Mouse (Mus musculus) MEL (cell line): ENCODE data around the gene Elobl. TPM values are rescaled to one million over a fixed set of nuclear protein-coding genes. Genes with fewer than 3 reads are reported as not detected.

ENCODE experiments used
- DNase-seq: peaks from one replicate; pipeline ENCODE4 v3.0.0; 2011; ENCODE audit warnings: low read depth, low spot score
- H3K27ac ChIP-seq: 2 replicates; pipeline ENCODE4 v1.5.1; 2012; ENCODE audit warnings: low read depth, mild to moderate bottlenecking, control low read depth, low read length, moderate library complexity; ENCODE audit not compliant: control insufficient read depth
- H3K27me3 ChIP-seq, 2 experiments: fragments of 150-350 bp in 1 of 2; sonication (generic) in 1 of 2; 2 replicates each; pipeline ENCODE4 v1.6.1; 2012; ENCODE audit warnings: low read length in 2 of 2, mild to moderate bottlenecking in 2 of 2, improper control_type of control experiment in 1 of 2, moderate library complexity in 1 of 2; ENCODE audit not compliant: insufficient read depth in 2 of 2, control insufficient read depth in 1 of 2
- H3K36me3 ChIP-seq, 2 experiments: 2 replicates each; pipeline ENCODE4 v1.6.1; 2012 to 2014; ENCODE audit warnings: low read length in 2 of 2, improper control_type of control experiment in 1 of 2, inconsistent platforms in 1 of 2, mild to moderate bottlenecking in 1 of 2; ENCODE audit not compliant: insufficient read depth in 2 of 2, control insufficient read depth in 1 of 2
- H3K4me1 ChIP-seq, 2 experiments: fragments of 150-350 bp in 1 of 2; sonication (generic) in 1 of 2; 2 replicates each; pipeline ENCODE4 v1.6.1; 2012; ENCODE audit warnings: low read length in 2 of 2, improper control_type of control experiment in 1 of 2, mild to moderate bottlenecking in 1 of 2; ENCODE audit not compliant: insufficient read depth in 2 of 2, control insufficient read depth in 1 of 2
- H3K4me3 ChIP-seq, 2 experiments: fragments of 150-350 bp in 1 of 2; sonication (generic) in 1 of 2; 2 replicates each; pipeline ENCODE4 v1.5.1; 2012; ENCODE audit warnings: low read depth in 2 of 2, low read length in 2 of 2, mild to moderate bottlenecking in 2 of 2, moderate library complexity in 2 of 2, control low read depth in 1 of 2, improper control_type of control experiment in 1 of 2; ENCODE audit not compliant: control insufficient read depth in 1 of 2, insufficient read depth in 1 of 2
- H3K79me2 ChIP-seq: 2 replicates; pipeline ENCODE4 v1.6.1; 2012; ENCODE audit warnings: mild to moderate bottlenecking, low read length, moderate library complexity; ENCODE audit not compliant: control insufficient read depth, poor library complexity, insufficient read depth
- H3K9ac ChIP-seq: 2 replicates; pipeline ENCODE4 v1.6.1; 2012; ENCODE audit warnings: low read depth, mild to moderate bottlenecking, control low read depth, low read length, moderate library complexity; ENCODE audit not compliant: control insufficient read depth, poor library complexity, severe bottlenecking
- H3K9me3 ChIP-seq: fragments of 150-350 bp; sonication (generic); replicated peaks from 2 replicates; pipeline ENCODE4 v1.6.1; 2012; ENCODE audit warnings: mild to moderate bottlenecking, low read length, improper control_type of control experiment, moderate library complexity; ENCODE audit not compliant: insufficient read depth
- BHLHE40 ChIP-seq: IDR thresholded peaks from 2 replicates; pipeline ENCODE4 v1.6.1; 2012; ENCODE audit warnings: low read depth, mild to moderate bottlenecking, inconsistent platforms, low read length, improper control_type of control experiment, borderline replicate concordance
- CTCF ChIP-seq, 3 experiments: IDR thresholded peaks in 2 of 3; conservative IDR thresholded peaks in 1 of 3; 2 replicates each; pipeline ENCODE4 v1.5.1; 2011 to 2012; ENCODE audit warnings: low read length in 3 of 3, low read depth in 2 of 3, mild to moderate bottlenecking in 2 of 3, improper control_type of control experiment in 1 of 3, inconsistent platforms in 1 of 3, mixed read lengths in 1 of 3, moderate library complexity in 1 of 3; ENCODE audit not compliant: control insufficient read depth in 1 of 3, insufficient read depth in 1 of 3, poor library complexity in 1 of 3, severe bottlenecking in 1 of 3
- E2F4 ChIP-seq: IDR thresholded peaks from 2 replicates; pipeline ENCODE4 v1.6.1; 2011; ENCODE audit warnings: low read depth, low read length, improper control_type of control experiment, borderline replicate concordance
- ETS1 ChIP-seq: IDR thresholded peaks from 2 replicates; pipeline ENCODE4 v1.6.1; 2012; ENCODE audit warnings: low read depth, mild to moderate bottlenecking, inconsistent platforms, low read length, improper control_type of control experiment, moderate library complexity
- GABPA ChIP-seq: IDR thresholded peaks from 2 replicates; pipeline ENCODE4 v1.6.1; 2012; ENCODE audit warnings: low read depth, mild to moderate bottlenecking, inconsistent platforms, low read length, improper control_type of control experiment, moderate library complexity
- GATA1 ChIP-seq: IDR thresholded peaks from 2 replicates; pipeline ENCODE4 v1.6.1; 2011; ENCODE audit warnings: low read depth, low read length, improper control_type of control experiment
- HCFC1 ChIP-seq: IDR thresholded peaks from 2 replicates; pipeline ENCODE4 v1.6.1; 2012; ENCODE audit warnings: low read depth, mild to moderate bottlenecking, inconsistent platforms, low read length, improper control_type of control experiment, moderate library complexity
- JUND ChIP-seq: IDR thresholded peaks from 2 replicates; pipeline ENCODE4 v1.6.1; 2011; ENCODE audit warnings: low read depth, mild to moderate bottlenecking, improper control_type of control experiment, low read length
- KAT2A ChIP-seq: conservative IDR thresholded peaks from 2 replicates; pipeline ENCODE4 v1.6.1; 2012; ENCODE audit warnings: low read depth, low read length, improper control_type of control experiment, inconsistent platforms
- MAFK ChIP-seq: IDR thresholded peaks from 2 replicates; pipeline ENCODE4 v1.6.1; 2011; ENCODE audit warnings: low read depth, mild to moderate bottlenecking, low read length, improper control_type of control experiment, borderline replicate concordance
- MAX ChIP-seq: IDR thresholded peaks from 2 replicates; pipeline ENCODE4 v1.6.1; 2011; ENCODE audit warnings: low read length, improper control_type of control experiment
- MAZ ChIP-seq: IDR thresholded peaks from 2 replicates; pipeline ENCODE4 v1.6.1; 2012; ENCODE audit warnings: low read depth, mild to moderate bottlenecking, inconsistent platforms, low read length, improper control_type of control experiment
- MEF2A ChIP-seq: IDR thresholded peaks from 2 replicates; pipeline ENCODE4 v1.6.1; 2014; ENCODE audit warnings: low read depth, mild to moderate bottlenecking, inconsistent platforms, low read length, improper control_type of control experiment; ENCODE audit not compliant: poor library complexity, insufficient replicate concordance, severe bottlenecking; ENCODE audit errors: extremely low read depth
- MXI1 ChIP-seq: IDR thresholded peaks from 2 replicates; pipeline ENCODE4 v1.6.1; 2011; ENCODE audit warnings: mild to moderate bottlenecking, low read depth, low read length, improper control_type of control experiment
- MYB ChIP-seq: IDR thresholded peaks from 2 replicates; pipeline ENCODE4 v1.6.1; 2011; ENCODE audit warnings: mild to moderate bottlenecking, low read depth, low read length, improper control_type of control experiment
- POLR2A ChIP-seq, 2 experiments: IDR thresholded peaks; 2 replicates each; pipeline ENCODE4 v1.6.1; 2011 to 2012; ENCODE audit warnings: low read length in 2 of 2, mild to moderate bottlenecking in 2 of 2, control low read depth in 1 of 2, improper control_type of control experiment in 1 of 2, low read depth in 1 of 2, moderate library complexity in 1 of 2; ENCODE audit not compliant: control insufficient read depth in 1 of 2, insufficient read depth in 1 of 2, poor library complexity in 1 of 2
- POLR2AphosphoS5 ChIP-seq: IDR thresholded peaks from 2 replicates; pipeline ENCODE4 v1.6.1; 2012; ENCODE audit warnings: low read depth, borderline replicate concordance, mild to moderate bottlenecking, inconsistent platforms, low read length, moderate library complexity, mixed read lengths
- RAD21 ChIP-seq: IDR thresholded peaks from 2 replicates; pipeline ENCODE4 v1.6.1; 2011; ENCODE audit warnings: mild to moderate bottlenecking, low read depth, low read length, improper control_type of control experiment
- RCOR1 ChIP-seq: IDR thresholded peaks from 2 replicates; pipeline ENCODE4 v1.6.1; 2012; ENCODE audit warnings: low read depth, mild to moderate bottlenecking, inconsistent platforms, low read length, improper control_type of control experiment
- TBP ChIP-seq: IDR thresholded peaks from 2 replicates; pipeline ENCODE4 v1.8.0; 2011; ENCODE audit warnings: low read depth, low read length, improper control_type of control experiment
- TCF12 ChIP-seq: IDR thresholded peaks from 2 replicates; pipeline ENCODE4 v1.6.1; 2014; ENCODE audit warnings: low read depth, mild to moderate bottlenecking, inconsistent platforms, low read length, improper control_type of control experiment, moderate library complexity
- UBTF ChIP-seq: IDR thresholded peaks from 2 replicates; pipeline ENCODE4 v1.6.1; 2012; ENCODE audit warnings: low read depth, mild to moderate bottlenecking, inconsistent platforms, low read length, improper control_type of control experiment, moderate library complexity, borderline replicate concordance; ENCODE audit not compliant: insufficient read depth
- USF1 ChIP-seq: IDR thresholded peaks from 2 replicates; pipeline ENCODE4 v1.6.1; 2014; ENCODE audit warnings: low read depth, mild to moderate bottlenecking, inconsistent platforms, low read length, improper control_type of control experiment, moderate library complexity
- USF2 ChIP-seq, 2 experiments: IDR thresholded peaks; 2 replicates each; pipeline ENCODE4 v1.6.1; 2011 to 2012; ENCODE audit warnings: improper control_type of control experiment in 2 of 2, low read length in 2 of 2, borderline replicate concordance in 1 of 2, inconsistent platforms in 1 of 2, low read depth in 1 of 2, mild to moderate bottlenecking in 1 of 2; ENCODE audit not compliant: insufficient read depth in 1 of 2
- ZC3H11A ChIP-seq: IDR thresholded peaks from 2 replicates; pipeline ENCODE4 v1.6.1; 2012; ENCODE audit warnings: low read depth, mild to moderate bottlenecking, inconsistent platforms, low read length, improper control_type of control experiment
- ZKSCAN1 ChIP-seq: IDR thresholded peaks from 2 replicates; pipeline ENCODE4 v1.6.1; 2012; ENCODE audit warnings: low read depth, mild to moderate bottlenecking, inconsistent platforms, low read length, improper control_type of control experiment, moderate library complexity
- ZNF384 ChIP-seq: IDR thresholded peaks from 2 replicates; pipeline ENCODE4 v1.6.1; 2012; ENCODE audit warnings: low read depth, mild to moderate bottlenecking, inconsistent platforms, low read length, improper control_type of control experiment
- polyA plus RNA-seq, 2 experiments: library from polyadenylated mRNA; stranded (reverse) in 1 of 2; unstranded in 1 of 2; fragments of >175 nt in 1 of 2; fragments of >200 nt in 1 of 2; gene quantifications; 2 replicates each; pipeline versions ENCODE4 v1.2.1 to v1.2.4; 2012; ENCODE audit warnings: low replicate concordance in 2 of 2, low read depth in 1 of 2; ENCODE audit not compliant: insufficient read length in 2 of 2, insufficient read depth in 1 of 2, missing spikeins in 1 of 2
- total RNA-seq: library from RNA; depleted of rRNA; stranded (reverse); fragments of 300-350 nt; gene quantifications from 2 replicates; pipeline ENCODE4 v1.2.3, GENCODE M21; 2012

Gene Elobl
- total and polyA plus RNA-seq, 3 experiments, result 0.58 to 0.72 TPM; not detected in 1

- Histone ChIP-seq H3K27me3 (no peaks in the 10 kb centered on the region), H3K4me3 (no peak overlapping the region), H3K36me3 (peaks cover 4 to 36% of the 10 kb centered on the region in 2 experiments; a peak in 3 of 4 replicates)
Observed at GRCm38 (mm10) chr11:89009496-89009895, 42.8 kb upstream of the Elobl start.

DNA sequence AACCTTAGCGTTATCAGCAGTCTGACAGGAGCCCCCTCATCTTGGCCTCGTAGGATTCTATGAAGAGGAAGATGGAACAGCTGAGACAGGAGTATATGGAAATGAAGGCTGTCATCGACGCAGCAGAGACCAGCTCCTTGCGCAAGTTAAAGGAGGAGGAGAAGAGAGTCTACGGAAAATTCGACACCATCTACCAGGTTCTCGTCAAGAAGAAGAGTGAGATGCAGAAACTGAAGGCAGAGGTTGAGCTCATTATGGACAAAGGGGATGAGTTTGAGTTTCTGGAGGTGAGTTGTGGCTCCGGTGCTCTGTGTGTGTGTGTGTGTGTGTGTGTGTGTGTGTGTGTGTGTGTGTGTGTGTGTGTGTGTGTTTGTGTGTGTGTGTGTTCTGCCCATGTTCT is 42.3 kb upstream of the Elobl start:
- Histone ChIP-seq H3K9ac (no peak overlapping the region), H3K9me3 (no peaks in the 10 kb centered on the region)
- TF ChIP-seq POLR2AphosphoS5 (no peak), MAFK (no peak), RAD21 (no peak), TBP (no peak), ZNF384 (no peak), MAX (no peak), MXI1 (no peak), MYB (no peak), MAZ (no peak), CTCF (IDR thresholded peaks at IDR 0.05 in 2 of 3, conservative IDR thresholded peaks at IDR 0.05 in 1 of 3; ENCODE audit: control insufficient read depth in 1 of 3, insufficient read depth in 1 of 3, low read depth in 2 of 3, low read length in 3 of 3, poor library complexity in 1 of 3, severe bottlenecking in 1 of 3) (no peak), RCOR1 (no peak), ETS1 (no peak), GATA1 (no peak), MEF2A (no peak), ZC3H11A (no peak), POLR2A (IDR thresholded peaks at IDR 0.05; ENCODE audit: control insufficient read depth in 1 of 2, insufficient read depth in 1 of 2, low read depth in 1 of 2, low read length in 2 of 2, poor library complexity in 1 of 2) (no peak), ZKSCAN1 (no peak)
- TF ChIP-seq, all 39 proteins: peak for 0
- H3K4me1 ChIP-seq, result no peaks in the 10 kb centered on the region
- H3K27ac ChIP-seq, result no peak overlapping the region
- no peaks in the 10 kb centered on the region for H3K27me3 ChIP-seq
- DNase-seq, result no peak
- H3K79me2 ChIP-seq, result peaks cover 5% of the 10 kb centered on the region; the same call in 1 of the 2 replicates
- H3K36me3 ChIP-seq, result peaks cover 0 to 35% of the 10 kb centered on the region in 2 experiments; a peak in 2 of 4 replicates
- no peak overlapping the region for H3K4me3 ChIP-seq

More at GRCm38 (mm10) chr11:89009496-89009895, 42.8 kb upstream of the Elobl start:
- H3K27ac ChIP-seq, result no peak overlapping the region
- TF ChIP-seq USF1, result no peak
- no peak for TF ChIP-seq JUND
- no peak for TF ChIP-seq UBTF
- no peak for TF ChIP-seq TCF12
- TF ChIP-seq MYB, result no peak
- no peak for TF ChIP-seq ZC3H11A
- TF ChIP-seq GABPA, result no peak
- no peak for TF ChIP-seq ETS1
- no peak for TF ChIP-seq ZKSCAN1
- no peak for TF ChIP-seq E2F4
- no peak for TF ChIP-seq POLR2A (IDR thresholded peaks at IDR 0.05; ENCODE audit: control insufficient read depth in 1 of 2, insufficient read depth in 1 of 2, low read depth in 1 of 2, low read length in 2 of 2, poor library complexity in 1 of 2)
- no peak for TF ChIP-seq MXI1
- no peak for TF ChIP-seq USF2 (IDR thresholded peaks at IDR 0.05; ENCODE audit: borderline replicate concordance in 1 of 2, insufficient read depth in 1 of 2, low read depth in 1 of 2, low read length in 2 of 2)
- no peak for TF ChIP-seq BHLHE40
- no peak for TF ChIP-seq GATA1
- TF ChIP-seq KAT2A, result no peak
- no peak for TF ChIP-seq HCFC1
- no peak overlapping the region for H3K9ac ChIP-seq
- no peak for DNase-seq
- H3K9me3 ChIP-seq, result no peaks in the 10 kb centered on the region
- H3K79me2 ChIP-seq, result peaks cover 3% of the 10 kb centered on the region; the same call in 1 of the 2 replicates
- H3K4me1 ChIP-seq, result peaks cover 0 to 4% of the 10 kb centered on the region in 2 experiments; a peak in 2 of 4 replicates
